Mouse (Mus musculus) lung, adult 2 months (tissue): Measurements from ENCODE around the gene Pum3.

Experiments used
- CTCF ChIP-seq: fragments of 200-500 bp; IDR thresholded peaks from 2 replicates; pipeline ENCODE4 v1.5.1; 2011; ENCODE audit warnings: mild to moderate bottlenecking, low read length, control low read depth; ENCODE audit not compliant: insufficient read depth
- POLR2A ChIP-seq: fragments of 200-500 bp; IDR thresholded peaks from 2 replicates; pipeline ENCODE4 v1.6.1; 2011; ENCODE audit warnings: low read depth, mild to moderate bottlenecking, control low read depth, low read length, borderline replicate concordance; ENCODE audit errors: extremely low read depth

- TF ChIP-seq POLR2A (no peak), CTCF (no peak)
Observed at GRCm38 (mm10) chr19:27379712-27380401, 49.8 kb downstream of the Pum3 start.
